Mouse (Mus musculus): ENCODE results near the gene Zfp950. TPM values are rescaled to one million over a fixed set of nuclear protein-coding genes. Genes with fewer than 3 reads are reported as not detected.

The Zfp950 gene
- total and polyA plus RNA-seq, 2 experiments from 2014 or later: 16.5 to 35.7 TPM

DNA sequence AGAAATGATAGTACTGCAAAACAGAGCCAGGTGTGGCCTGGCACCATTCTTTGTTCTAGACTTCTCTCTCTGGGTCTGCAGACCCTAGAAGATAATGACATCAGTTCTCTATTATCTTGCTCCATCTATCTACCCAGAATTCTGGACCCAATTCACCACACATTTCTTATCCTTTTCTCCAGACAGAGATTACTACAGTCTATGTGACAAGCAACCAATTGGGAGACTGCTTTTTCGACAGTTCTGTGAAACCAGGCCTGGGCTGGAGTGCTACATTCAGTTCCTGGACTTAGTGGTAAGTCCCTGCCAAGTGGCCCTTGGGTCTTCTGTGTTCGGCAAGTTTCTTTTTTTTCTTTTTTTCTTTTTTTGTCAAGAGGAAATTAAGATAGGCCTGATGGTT is 109.1 kb downstream of the Zfp950 start:
- Histone ChIP-seq H3K27me3 (ENCODE audit: insufficient read depth, low read length) (no peaks in the 10 kb centered on the region), H3K9ac (replicated peaks; ENCODE audit: low read length, poor library complexity, severe bottlenecking) (no peak overlapping the region), H3K4me1 (ENCODE audit: insufficient read depth, low read length) (no peaks in the 10 kb centered on the region), H3K36me3 (ENCODE audit: insufficient read depth, low read length) (no peaks in the 10 kb centered on the region), H3K4me3 (ENCODE audit: low read depth, low read length) (no peak overlapping the region), H3K27ac (ENCODE audit: low read depth, low read length) (no peak overlapping the region), H3K4me2 (ENCODE audit: low read depth, low read length, poor library complexity, severe bottlenecking) (no peak overlapping the region), H3K9me3 (ENCODE audit: low read length) (no peaks in the 10 kb centered on the region)
- WGBS: 85% methylated on average over 2 of the region's 2 CpGs
- ATAC-seq (ENCODE audit: low FRiP score) (no peak), DNase-seq (ENCODE audit: low spot score) (no peak)
- TF ChIP-seq CTCF (IDR thresholded peaks at IDR 0.05): no peak

DNA sequence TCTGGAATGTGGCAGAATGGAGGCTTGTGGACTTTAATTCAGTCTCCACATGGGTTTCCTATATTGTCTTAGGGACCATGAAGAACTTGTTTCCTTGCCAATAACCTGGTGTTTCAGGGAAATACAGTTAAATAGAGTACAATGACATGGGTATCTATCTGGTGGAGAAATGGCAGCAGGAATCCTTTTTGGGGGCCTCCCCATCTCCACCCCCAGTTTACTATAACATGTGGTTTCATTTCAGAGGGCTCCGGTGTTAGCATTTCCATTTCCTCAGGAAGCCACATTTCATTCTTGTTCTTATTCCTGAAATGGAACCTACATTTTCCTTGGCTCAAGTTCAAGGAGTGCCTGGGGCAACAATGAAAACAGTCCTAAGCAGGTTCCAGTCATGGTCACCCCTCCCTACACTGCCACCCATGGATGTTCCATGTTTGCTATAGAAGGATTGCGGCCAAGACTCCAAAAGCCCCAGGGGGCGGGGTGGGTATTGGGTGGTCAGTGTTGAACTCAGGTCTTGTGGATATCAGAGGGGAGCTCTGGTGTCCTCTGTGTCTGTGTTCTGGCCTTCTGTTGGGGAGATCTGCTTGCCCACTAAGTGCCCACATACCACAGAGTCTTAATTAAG is 118.6 kb downstream of the Zfp950 start:
- no peak overlapping the region for H3K9ac ChIP-seq (replicated peaks; ENCODE audit: low read length, poor library complexity, severe bottlenecking)
- no peak overlapping the region for H3K27ac ChIP-seq (ENCODE audit: low read depth, low read length)
- 85% methylated on average over 3 of the region's 3 CpGs for whole genome bisulfite sequencing
- DNase-seq (ENCODE audit: low spot score) (no peak), ATAC-seq (ENCODE audit: low FRiP score) (no peak)
- H3K36me3 ChIP-seq (ENCODE audit: insufficient read depth, low read length): no peaks in the 10 kb centered on the region
- no peak for TF ChIP-seq CTCF (IDR thresholded peaks at IDR 0.05)
- H3K4me3 ChIP-seq (ENCODE audit: low read depth, low read length): no peak overlapping the region
- no peaks in the 10 kb centered on the region for H3K4me1 ChIP-seq (ENCODE audit: insufficient read depth, low read length)
- no peak overlapping the region for H3K4me2 ChIP-seq (ENCODE audit: low read depth, low read length, poor library complexity, severe bottlenecking)
- no peaks in the 10 kb centered on the region for H3K9me3 ChIP-seq (ENCODE audit: low read length)
- H3K27me3 ChIP-seq (ENCODE audit: insufficient read depth, low read length): no peaks in the 10 kb centered on the region

DNA sequence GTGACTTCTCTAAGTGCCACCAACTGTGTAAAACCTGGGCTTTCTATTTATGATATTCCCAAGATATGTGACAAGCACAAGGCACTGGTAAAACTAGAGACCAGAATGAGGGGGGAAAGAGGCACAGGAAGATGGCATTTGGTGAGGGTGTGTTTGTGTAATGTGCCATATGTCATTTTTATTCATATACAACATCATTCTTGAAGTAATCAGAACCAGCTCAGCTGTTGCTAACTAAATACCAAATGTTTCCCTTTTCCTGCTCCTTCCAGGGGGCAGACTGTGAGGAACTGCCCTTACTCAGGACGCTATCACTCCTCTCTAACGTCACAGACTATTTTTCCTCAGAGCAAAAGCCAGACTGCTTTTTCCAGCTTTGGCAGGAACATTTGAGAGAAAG is 119.1 kb downstream of the Zfp950 start:
- DNase-seq (ENCODE audit: low spot score) (no peak), ATAC-seq (ENCODE audit: low FRiP score) (no peak)
- 83% methylated on average over 2 of the region's 2 CpGs for WGBS
- no peak overlapping the region for H3K4me2 ChIP-seq (ENCODE audit: low read depth, low read length, poor library complexity, severe bottlenecking)
- no peaks in the 10 kb centered on the region for H3K9me3 ChIP-seq (ENCODE audit: low read length)
- H3K27ac ChIP-seq (ENCODE audit: low read depth, low read length): no peak overlapping the region
- no peaks in the 10 kb centered on the region for H3K27me3 ChIP-seq (ENCODE audit: insufficient read depth, low read length)
- no peaks in the 10 kb centered on the region for H3K4me1 ChIP-seq (ENCODE audit: insufficient read depth, low read length)
- H3K9ac ChIP-seq (replicated peaks; ENCODE audit: low read length, poor library complexity, severe bottlenecking): no peak overlapping the region
- no peak for TF ChIP-seq CTCF (IDR thresholded peaks at IDR 0.05)
- H3K36me3 ChIP-seq (ENCODE audit: insufficient read depth, low read length): no peaks in the 10 kb centered on the region
- H3K4me3 ChIP-seq (ENCODE audit: low read depth, low read length): no peak overlapping the region

DNA sequence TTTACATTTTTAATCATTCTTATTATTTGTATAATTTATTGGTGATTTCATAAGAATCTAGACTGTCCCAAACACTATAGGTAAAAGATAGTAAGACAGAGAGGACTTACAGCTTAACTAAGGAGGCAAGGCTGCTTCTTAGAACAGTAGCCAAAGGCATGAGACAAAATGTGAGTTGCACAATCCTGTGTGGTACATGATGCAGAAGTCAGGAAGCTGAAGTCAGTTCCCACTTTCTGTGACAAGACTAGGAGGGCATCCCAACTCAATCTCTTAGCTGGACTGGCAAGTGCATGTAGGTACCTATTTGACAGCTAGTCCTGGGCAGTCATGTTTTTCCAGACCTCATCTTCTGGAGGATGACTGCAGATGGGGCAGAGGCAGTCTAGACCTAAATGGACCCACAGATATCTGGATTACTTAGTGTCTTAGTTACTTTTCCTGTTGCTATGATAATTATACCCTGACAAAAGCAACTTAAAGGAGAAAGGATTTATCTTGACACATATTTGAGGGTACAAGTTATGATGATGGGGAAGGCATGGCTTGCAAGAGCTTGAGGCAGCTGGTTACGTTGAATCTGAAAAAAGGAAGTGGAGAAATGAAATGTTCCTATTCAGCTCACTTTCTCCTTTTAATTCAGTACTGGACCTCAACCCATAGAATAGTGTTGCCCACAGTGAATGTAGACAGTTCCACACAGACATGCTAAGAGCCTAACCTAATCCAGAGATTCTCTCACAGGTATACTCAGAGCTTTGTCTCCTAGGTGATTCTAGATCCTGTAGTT is 123.0 kb downstream of the Zfp950 start:
- ATAC-seq (ENCODE audit: low FRiP score): no peak
- no peak for TF ChIP-seq CTCF (IDR thresholded peaks at IDR 0.05)
- Histone ChIP-seq H3K27ac (ENCODE audit: low read depth, low read length) (no peak overlapping the region), H3K36me3 (ENCODE audit: insufficient read depth, low read length) (no peaks in the 10 kb centered on the region), H3K4me1 (ENCODE audit: insufficient read depth, low read length) (no peaks in the 10 kb centered on the region), H3K4me2 (ENCODE audit: low read depth, low read length, poor library complexity, severe bottlenecking) (no peak overlapping the region), H3K27me3 (ENCODE audit: insufficient read depth, low read length) (no peaks in the 10 kb centered on the region), H3K4me3 (ENCODE audit: low read depth, low read length) (no peak overlapping the region), H3K9ac (replicated peaks; ENCODE audit: low read length, poor library complexity, severe bottlenecking) (no peak overlapping the region), H3K9me3 (ENCODE audit: low read length) (no peaks in the 10 kb centered on the region)
- DNase-seq (ENCODE audit: low spot score): no peak
- 96% methylated on average over 1 of the region's 1 CpGs for WGBS

DNA sequence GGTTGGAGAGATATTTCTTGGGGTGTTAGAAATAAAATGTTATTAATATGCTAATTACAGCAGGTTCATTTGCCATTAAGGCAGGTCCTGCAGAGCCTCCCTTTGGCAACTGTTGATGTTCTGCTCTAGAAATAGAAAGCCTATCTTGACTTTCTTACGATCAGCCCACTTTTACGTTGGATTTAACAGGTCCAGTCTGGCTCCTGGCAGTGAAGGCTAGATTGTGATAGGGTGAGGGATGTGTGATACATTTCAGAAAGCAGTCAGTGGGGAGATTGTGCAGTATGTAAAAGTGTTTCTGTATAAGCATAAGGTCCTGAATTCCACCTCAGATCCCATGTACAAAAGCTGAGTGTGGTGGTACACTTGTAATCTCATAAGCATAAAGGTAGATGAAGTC is 131.4 kb downstream of the Zfp950 start:
- H3K4me3 ChIP-seq (ENCODE audit: low read depth, low read length): no peak overlapping the region
- no peaks in the 10 kb centered on the region for H3K9me3 ChIP-seq (ENCODE audit: low read length)
- no peaks in the 10 kb centered on the region for H3K36me3 ChIP-seq (ENCODE audit: insufficient read depth, low read length)
- H3K27me3 ChIP-seq (ENCODE audit: insufficient read depth, low read length): no peaks in the 10 kb centered on the region
- ATAC-seq (ENCODE audit: low FRiP score) (no peak), DNase-seq (ENCODE audit: low spot score) (no peak)
- WGBS: 96% methylated on average over 2 of the region's 2 CpGs
- no peak for TF ChIP-seq CTCF (IDR thresholded peaks at IDR 0.05)
- H3K27ac ChIP-seq (ENCODE audit: low read depth, low read length): no peak overlapping the region
- no peak overlapping the region for H3K4me2 ChIP-seq (ENCODE audit: low read depth, low read length, poor library complexity, severe bottlenecking)
- no peaks in the 10 kb centered on the region for H3K4me1 ChIP-seq (ENCODE audit: insufficient read depth, low read length)
- no peak overlapping the region for H3K9ac ChIP-seq (replicated peaks; ENCODE audit: low read length, poor library complexity, severe bottlenecking)

Other genes starting within 250 kb of the Zfp950 start
- 0.28 and 1.2 TPM in 2 replicates for gene Gm7102, start 35.5 kb upstream of the Zfp950 start, total RNA-seq (2014; rRNA removed)
- 0.11 and 0.14 TPM in 2 replicates for gene Gm7102, start 35.5 kb upstream of the Zfp950 start, polyA plus RNA-seq (2015; fragmentation: Nextera tagmentation; extraction: Ambion mirVana)
- not detected in 2 replicates for gene Gm6020, start 43.0 kb upstream of the Zfp950 start, total RNA-seq (2014; rRNA removed)
- gene Gm6020, start 43.0 kb upstream of the Zfp950 start, polyA plus RNA-seq (2015; fragmentation: Nextera tagmentation; extraction: Ambion mirVana): not detected in 2 replicates
- gene Csf2ra, start 87.6 kb upstream of the Zfp950 start, total RNA-seq (2014; rRNA removed): 47.0 and 52.1 TPM in 2 replicates
- 42.8 and 53.2 TPM in 2 replicates for gene Csf2ra, start 87.6 kb upstream of the Zfp950 start, polyA plus RNA-seq (2015; fragmentation: Nextera tagmentation; extraction: Ambion mirVana)
- not detected in 2 replicates for gene Gm21060, start 156.2 kb upstream of the Zfp950 start, total RNA-seq (2014; rRNA removed)
- gene Gm21060, start 156.2 kb upstream of the Zfp950 start, polyA plus RNA-seq (2015; fragmentation: Nextera tagmentation; extraction: Ambion mirVana): not detected in 2 replicates